Mouse (Mus musculus): ENCODE results near the gene Atg9a.

Gene Atg9a

DNA sequence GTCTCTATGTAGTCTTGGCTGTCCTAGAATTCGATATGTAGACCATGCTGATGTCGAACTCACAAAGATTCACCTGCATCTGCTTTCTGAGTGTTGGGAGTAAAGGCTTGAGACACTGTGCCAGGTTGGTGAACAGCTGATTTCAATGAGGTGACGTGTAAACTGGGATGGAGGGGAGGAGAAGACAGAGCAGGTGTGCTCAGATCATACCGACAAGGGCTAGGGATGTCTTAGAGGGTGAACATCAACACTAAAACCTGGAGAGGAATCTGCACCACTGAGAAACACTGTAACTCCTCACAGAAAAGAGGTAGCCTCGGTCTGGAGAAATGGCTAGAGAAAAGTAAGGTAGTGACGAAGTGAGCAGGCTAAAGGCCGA lies 23.9 kb downstream of the Atg9a start:
- ChIA-PET POLR2A (interaction anchor here in 3 of 4 experiments (0.7 to 5.5 kb wide), 49 partner anchors 9 to 421 kb away, joined by 3 to 72 read pairs (median 5); partner anchors contain the start of genes Abcb6 (in 3 of the 3), Ankzf1 (in 3 of the 3), Atg9a (in 3 of the 3) and Dnpep (in 2 of the 3)), CTCF (interaction anchor here (0.5 to 1.8 kb wide), 11 partner anchors 12 to 301 kb away, joined by 3 to 12 read pairs (median 5); partner anchors contain the start of gene Abcb6 (in 1 of the 4))

DNA sequence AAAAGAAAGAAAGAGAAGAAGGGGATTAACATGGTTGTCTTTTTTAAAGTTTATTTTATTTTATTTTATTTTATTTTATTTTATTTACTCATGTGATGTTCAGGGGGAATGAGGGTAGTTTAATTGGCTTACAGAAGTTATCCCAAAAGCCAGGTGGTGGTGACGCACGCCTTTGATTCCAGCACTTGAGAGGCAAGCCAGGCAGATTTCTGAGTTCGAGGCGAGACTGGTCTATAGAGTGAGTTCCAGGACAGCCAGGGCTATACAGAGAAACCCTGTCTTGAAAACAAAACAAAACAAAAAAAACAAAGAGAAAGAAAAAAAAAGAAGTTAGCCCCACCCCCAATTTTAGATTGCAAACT lies 31.8 kb downstream of the Atg9a start:
- POLR2A ChIA-PET, result interaction anchor here in 2 of 4 experiments (0.6 to 1.8 kb wide), 2 partner anchors 8 to 22 kb away, joined by 4 to 6 read pairs; partner anchors contain the start of gene Zfand2b (in 1 of the 2)
- CTCF ChIA-PET, result interaction anchor here in 1 of 4 experiments (0.7 kb wide), 1 partner anchor 144 kb away, joined by 3 read pairs; no protein-coding TSS in a partner anchor

DNA sequence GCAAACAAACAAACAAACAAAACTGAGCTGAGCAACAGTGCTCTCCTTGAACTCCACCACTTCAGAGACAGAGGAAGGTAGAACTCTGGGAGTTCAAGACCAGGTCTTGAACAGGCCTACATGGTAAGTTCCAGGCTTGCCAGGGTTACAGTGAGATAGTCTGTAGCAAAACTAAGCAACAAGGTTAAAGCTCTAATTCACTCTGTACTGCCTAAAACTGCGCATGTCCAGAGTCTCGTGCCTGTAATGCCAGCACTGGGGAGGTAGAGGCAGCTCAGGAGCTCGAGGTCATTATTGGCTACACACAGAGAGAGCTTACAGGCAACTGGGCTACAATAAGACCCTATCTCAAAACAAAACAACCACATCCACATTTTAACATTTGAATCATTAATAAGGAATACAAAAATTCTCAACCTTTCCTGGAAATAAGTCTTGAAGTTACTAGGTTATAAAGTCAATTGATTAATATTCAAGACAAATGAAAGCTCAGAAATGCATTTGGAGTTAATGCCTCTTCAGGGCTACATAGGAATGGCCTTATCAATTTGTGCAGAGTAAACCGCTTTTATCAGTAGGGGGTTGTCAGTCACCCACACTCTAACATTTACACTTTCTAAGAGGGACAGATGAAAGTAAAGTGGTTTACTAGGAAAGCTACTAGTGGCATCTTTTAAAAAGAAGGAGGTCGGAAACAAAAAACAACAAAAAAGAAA lies 32.3 kb downstream of the Atg9a start:
- POLR2A ChIA-PET, result interaction anchor here in 2 of 4 experiments (0.9 to 1.8 kb wide), 4 partner anchors 9 to 103 kb away, joined by 3 to 6 read pairs (median 4); partner anchors contain the start of genes Ankzf1 (in 1 of the 2), Atg9a (in 1 of the 2) and Zfand2b (in 1 of the 2)
- CTCF ChIA-PET, result interaction anchor here in 1 of 4 experiments (1.0 kb wide), 1 partner anchor 92 kb away, joined by 3 read pairs; no protein-coding TSS in a partner anchor

DNA sequence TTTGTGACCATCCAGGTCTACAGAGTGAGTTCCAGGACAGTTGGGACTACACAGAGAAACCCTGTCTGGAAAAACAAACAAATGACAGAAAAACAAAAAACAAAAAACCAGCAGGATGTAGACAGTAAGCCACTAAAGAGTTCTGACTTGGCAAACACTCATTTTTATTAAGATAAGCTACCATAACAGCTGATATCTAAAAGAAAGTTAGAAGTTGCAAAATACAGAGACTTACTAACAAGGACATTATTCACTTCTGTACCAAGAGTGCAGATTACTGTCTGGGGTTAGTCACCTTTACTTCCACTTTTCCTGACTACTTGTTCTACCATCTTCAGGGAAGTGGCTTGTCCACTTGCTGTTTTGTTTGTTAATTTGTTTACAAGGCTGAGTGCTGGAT lies 33.0 kb downstream of the Atg9a start:
- ChIA-PET POLR2A (interaction anchor here in 2 of 4 experiments (0.9 to 1.8 kb wide), 4 partner anchors 10 to 104 kb away, joined by 3 to 6 read pairs (median 4); partner anchors contain the start of genes Ankzf1 (in 1 of the 2), Atg9a (in 1 of the 2) and Zfand2b (in 1 of the 2)), CTCF (interaction anchor here in 1 of 4 experiments (1.0 kb wide), 1 partner anchor 93 kb away, joined by 3 read pairs; no protein-coding TSS in a partner anchor)

DNA sequence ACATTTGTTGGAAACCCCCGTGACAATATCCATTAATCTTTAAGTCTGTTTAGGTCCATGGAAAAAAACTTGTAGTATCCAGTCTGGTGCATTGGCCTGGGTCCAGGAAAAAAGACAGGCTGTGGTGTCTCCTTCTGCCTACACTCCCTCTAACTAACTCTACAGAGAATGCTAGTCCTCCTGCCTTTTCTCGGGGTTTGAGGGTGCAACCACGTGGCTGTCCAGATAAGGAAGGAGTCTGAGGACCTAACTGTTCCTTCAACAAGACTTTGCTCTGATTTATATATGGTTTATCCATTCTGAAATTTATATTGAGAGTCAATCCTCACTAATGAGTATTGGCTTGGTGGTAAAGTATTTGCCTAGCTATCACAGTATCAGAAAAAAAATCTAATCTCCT lies 36.2 kb downstream of the Atg9a start:
- CTCF ChIA-PET, result interaction anchor here in 1 of 4 experiments (1.0 kb wide), 1 partner anchor 332 kb away, joined by 4 read pairs; no protein-coding TSS in a partner anchor

DNA sequence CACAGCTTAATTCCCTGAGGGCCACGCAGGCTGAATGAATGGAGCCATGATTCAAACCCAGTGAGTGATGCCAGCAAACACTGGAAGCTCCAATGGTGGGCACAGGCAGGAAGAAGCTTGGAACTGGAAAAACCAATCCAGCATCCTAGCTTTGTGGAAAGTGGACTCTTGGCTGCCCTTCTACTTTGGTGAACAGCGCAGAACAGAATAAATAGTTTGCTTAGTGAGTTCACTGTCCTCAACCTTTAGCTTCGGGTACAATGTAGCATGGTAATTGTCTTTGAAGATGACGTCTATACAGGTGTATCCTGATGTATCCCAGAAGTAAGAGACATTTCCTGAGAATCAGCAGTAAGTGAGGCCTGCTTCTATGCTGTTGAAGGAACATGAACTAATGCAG lies 43.3 kb downstream of the Atg9a start:
- CTCF ChIA-PET, result interaction anchor here in 3 of 4 experiments (0.6 to 1.5 kb wide), 4 partner anchors 106 to 366 kb away, joined by 3 to 4 read pairs (median 4); no protein-coding TSS in a partner anchor

More for the DNA sequence above, 36.2 kb downstream of the Atg9a start:
- POLR2A ChIA-PET, result interaction anchor here in 1 of 4 experiments (0.5 to 1.6 kb wide), 2 partner anchors 13 to 709 kb away, joined by 4 to 6 read pairs; partner anchors contain the start of gene Zfand2b

DNA sequence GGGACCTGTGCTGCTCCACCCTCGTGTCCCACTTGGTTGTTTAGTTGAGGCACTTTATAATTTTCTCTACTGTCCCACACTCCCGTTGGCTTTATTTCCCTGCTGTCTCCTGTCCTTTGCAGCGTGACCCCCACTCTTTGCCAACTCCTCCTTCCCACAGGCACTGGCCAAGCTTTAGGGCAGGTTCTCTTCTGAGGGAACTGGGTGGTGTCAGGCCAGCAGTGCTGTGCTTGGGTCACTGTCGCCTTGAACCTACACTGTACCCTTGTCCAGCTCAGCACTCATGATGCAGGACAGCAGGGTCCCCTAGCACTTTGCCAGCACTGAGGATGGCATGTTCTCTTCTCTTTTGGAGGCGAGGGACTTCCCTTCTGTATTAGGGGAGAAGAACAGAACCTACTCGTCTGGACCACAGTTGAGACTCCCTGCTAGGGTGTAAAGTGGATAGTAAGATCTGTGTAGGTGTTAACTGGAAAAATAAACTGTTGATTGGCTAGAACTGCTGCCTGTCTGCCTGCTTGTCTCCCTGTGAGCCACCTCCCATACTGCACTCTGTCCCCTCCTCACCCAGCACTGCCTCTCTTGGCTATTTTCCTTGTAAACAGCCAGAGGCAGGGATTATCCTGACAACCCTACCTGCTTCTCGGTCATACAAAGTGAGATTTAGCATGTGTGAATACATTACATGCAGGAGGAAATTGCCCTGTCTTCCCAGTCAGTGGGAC lies 44.4 kb downstream of the Atg9a start:
- ChIA-PET CTCF (interaction anchor here in 3 of 4 experiments (0.6 to 1.5 kb wide), 3 partner anchors 33 to 521 kb away, joined by 3 to 5 read pairs (median 4); partner anchors contain the start of gene Abcb6 (in 1 of the 3)), POLR2A (interaction anchor here in 1 of 4 experiments (1.2 to 1.4 kb wide), 2 partner anchors 10 to 21 kb away, joined by 3 read pairs; partner anchors contain the start of gene Zfand2b)

More for the DNA sequence above, 43.3 kb downstream of the Atg9a start:
- POLR2A ChIA-PET, result interaction anchor here in 2 of 4 experiments (0.9 to 1.4 kb wide), 3 partner anchors 20 to 54 kb away, joined by 3 read pairs; partner anchors contain the start of genes Ankzf1 (in 1 of the 2), Atg9a (in 1 of the 2) and Zfand2b (in 1 of the 2)

DNA sequence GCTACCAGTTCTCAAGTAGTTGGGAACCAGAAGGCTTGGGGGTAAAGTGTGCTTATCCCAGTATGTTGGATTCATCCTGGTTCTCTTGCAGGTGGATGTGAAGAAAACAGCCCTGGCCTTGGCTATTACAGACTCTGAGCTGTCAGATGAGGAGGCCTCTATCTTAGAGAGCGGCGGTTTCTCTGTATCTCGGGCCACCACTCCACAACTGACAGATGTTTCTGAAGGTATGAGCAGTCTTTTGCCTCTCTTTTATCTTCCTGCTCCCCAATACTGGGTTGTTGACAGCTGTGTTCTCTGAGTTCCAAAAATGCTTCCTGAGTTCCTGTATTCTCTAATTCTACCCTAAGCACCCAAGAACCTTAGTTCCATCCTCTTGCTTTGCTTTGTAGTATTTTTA lies 46.4 kb downstream of the Atg9a start:
- ChIA-PET POLR2A (interaction anchor here in 2 of 4 experiments (0.7 to 2.5 kb wide), 4 partner anchors 23 to 172 kb away, joined by 3 to 6 read pairs (median 4); partner anchors contain the start of genes Dnpep (in 1 of the 2) and Zfand2b (in 1 of the 2)), CTCF (interaction anchor here in 1 of 4 experiments (0.9 to 1.0 kb wide), 2 partner anchors 105 to 297 kb away, joined by 3 to 4 read pairs; no protein-coding TSS in a partner anchor)

DNA sequence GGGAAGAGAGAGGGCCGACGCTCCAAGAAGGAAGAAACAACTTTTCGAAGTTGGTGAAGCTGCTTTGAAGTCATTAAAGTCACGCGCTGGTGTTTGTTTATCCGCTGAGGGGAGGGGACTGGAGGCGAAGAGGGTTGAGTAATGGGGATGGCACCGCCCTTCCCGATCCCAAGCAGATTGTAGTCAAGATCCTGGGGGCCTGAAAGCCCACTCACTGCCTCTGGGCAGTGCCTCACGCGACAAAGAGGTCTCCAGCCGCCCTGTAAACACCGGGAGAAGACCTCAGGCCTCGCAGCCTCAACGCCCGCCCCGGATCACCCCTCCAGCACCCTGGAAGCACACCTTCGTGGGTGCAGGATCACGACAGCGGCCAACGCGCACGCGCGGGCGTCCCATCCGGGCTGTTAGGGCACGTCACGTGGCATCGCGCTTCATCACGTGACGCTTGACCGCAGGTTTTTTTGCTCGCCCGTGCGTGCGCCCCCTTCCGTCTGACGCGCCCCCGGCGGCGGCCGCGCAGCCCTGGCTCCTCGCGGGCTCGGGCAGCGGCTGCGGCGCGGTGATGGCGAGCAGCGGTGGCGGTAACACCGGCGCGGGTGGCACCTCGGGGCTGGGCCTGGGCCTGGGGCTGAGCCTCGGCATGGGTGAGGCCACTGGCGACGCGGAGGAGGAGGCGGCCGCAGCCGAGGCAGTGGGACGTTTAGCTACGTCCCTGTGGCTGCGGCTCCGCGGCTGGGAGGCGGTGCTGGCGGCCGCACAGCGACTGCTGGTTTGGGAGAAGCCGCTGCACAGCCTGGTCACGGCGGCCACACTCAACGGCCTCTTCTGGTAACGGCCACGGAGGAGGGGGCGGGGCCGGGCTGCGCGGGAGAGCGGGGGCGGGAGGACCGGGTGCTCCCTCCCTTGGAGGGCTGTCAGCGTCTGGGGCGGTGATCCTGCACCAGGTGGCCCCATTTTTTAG lies 49.4 kb downstream of the Atg9a start, which contains the start of the genes Cnppd1 and Retreg2:
Cnppd1 (minus strand) TSS at position 411 of the 961 bp plus-strand sequence.
Retreg2 (plus strand) TSS at position 478 of the 961 bp plus-strand sequence.
- POLR2A ChIA-PET, result interaction anchor here in 2 of 4 experiments (0.7 to 3.2 kb wide), 17 partner anchors 17 to 175 kb away, joined by 3 to 13 read pairs (median 3); partner anchors contain the start of genes Ankzf1 (in 2 of the 2), Atg9a (in 2 of the 2), Zfand2b (in 2 of the 2) and Abcb6 (in 1 of the 2)
- CTCF ChIA-PET, result interaction anchor here in 2 of 4 experiments (1.3 to 1.6 kb wide), 2 partner anchors 109 to 194 kb away, joined by 4 to 5 read pairs; no protein-coding TSS in a partner anchor

DNA sequence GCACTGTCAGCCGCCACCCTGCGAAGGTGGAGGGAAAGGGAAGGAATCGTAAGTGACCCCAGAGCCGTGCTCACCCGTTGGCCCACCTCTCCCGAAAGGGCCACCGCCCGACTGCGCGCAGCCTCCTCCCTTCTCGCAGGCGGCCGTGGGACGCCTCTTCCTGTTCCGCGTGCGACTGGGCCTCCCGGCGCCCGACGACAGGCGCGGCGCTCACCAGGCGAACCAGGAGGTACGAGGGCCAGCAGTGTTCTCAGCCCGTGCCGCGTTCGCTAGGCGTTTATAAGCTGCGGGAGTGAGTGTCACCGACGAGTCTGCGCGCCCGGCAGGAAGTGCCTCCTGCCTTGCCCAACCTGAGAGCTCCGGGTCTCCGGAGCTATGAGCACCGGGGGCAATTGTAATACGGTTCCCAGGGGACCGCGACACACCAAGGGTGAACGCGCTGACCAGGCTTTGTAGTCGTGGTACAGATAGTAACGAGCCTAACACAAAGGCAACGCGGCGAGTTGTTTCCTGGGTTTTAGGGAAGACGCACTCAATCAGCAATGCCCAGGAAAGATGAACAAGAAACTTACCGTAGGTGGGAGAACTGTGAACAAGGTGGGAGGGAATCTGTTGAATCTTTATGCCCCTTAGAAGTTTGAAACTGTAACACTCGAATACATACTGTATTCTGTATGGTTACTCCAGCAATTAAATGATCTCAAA lies 50.4 kb downstream of the Atg9a start:
- ChIA-PET CTCF (interaction anchor here in 2 of 4 experiments (0.8 to 1.8 kb wide), 3 partner anchors 110 to 273 kb away, joined by 3 to 7 read pairs (median 4); no protein-coding TSS in a partner anchor), POLR2A (interaction anchor here in 2 of 4 experiments (0.9 to 3.2 kb wide), 18 partner anchors 16 to 214 kb away, joined by 3 to 13 read pairs (median 4); partner anchors contain the start of genes Ankzf1 (in 2 of the 2), Atg9a (in 2 of the 2), Abcb6 (in 1 of the 2) and Tuba4a (in 1 of the 2))

DNA sequence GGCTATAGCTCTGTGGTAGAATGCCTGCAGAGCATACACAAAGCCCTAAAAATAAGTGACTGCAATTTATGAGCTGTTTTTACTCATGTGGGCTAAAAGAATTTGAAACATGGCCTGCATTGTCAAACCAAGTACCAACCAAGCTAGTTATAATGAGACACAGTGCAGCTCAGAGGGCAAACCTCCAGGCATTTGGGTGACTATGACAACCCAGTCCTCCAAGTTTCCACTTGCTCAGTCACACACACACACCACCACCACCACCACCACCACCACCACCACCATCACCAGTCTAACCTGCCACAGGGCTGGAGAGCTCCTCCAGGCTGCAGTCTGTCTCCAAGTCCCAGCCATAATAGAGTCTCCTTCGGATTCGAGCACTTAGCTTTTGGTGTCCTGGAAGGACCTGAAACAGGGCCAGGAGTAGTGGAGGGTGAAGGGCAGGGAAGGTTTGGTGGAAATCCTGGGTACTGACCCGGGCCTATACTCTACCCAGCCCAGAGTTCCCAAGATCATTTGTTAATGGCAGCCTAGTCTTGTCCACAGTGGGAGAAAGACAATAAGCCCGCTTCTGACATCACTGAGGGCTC lies 51.3 kb downstream of the Atg9a start:
- ChIA-PET POLR2A (interaction anchor here in 2 of 4 experiments (0.6 to 3.2 kb wide), 9 partner anchors 28 to 190 kb away, joined by 3 to 13 read pairs (median 5); partner anchors contain the start of genes Abcb6 (in 1 of the 2), Tuba4a (in 1 of the 2) and Zfand2b (in 1 of the 2)), CTCF (interaction anchor here in 3 of 4 experiments (0.6 to 1.8 kb wide), 8 partner anchors 10 to 286 kb away, joined by 3 to 7 read pairs (median 4); no protein-coding TSS in a partner anchor)

DNA sequence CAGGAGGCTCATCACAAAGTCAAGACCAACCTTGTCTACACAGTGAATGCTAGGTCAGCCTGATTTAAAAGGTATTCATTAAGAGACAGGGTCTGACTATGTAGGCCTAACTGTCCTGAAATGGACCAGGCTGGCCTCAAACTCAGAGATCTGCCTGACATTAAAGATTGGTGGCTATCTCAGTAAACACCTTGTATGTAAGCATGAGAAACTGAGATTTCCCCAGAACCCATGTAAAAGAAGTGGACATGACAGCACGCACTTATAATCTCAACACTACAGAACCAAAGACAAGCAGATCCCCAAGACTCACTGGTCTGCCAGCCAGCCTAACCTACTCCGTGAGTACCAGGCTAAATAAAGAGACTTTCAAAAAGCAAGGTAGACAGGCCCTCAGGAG lies 53.5 kb downstream of the Atg9a start:
- ChIA-PET CTCF (no interaction called here), POLR2A (interaction anchor here in 2 of 4 experiments (0.6 to 0.9 kb wide), 2 partner anchors 12 to 121 kb away, joined by 3 to 6 read pairs; no protein-coding TSS in a partner anchor)

DNA sequence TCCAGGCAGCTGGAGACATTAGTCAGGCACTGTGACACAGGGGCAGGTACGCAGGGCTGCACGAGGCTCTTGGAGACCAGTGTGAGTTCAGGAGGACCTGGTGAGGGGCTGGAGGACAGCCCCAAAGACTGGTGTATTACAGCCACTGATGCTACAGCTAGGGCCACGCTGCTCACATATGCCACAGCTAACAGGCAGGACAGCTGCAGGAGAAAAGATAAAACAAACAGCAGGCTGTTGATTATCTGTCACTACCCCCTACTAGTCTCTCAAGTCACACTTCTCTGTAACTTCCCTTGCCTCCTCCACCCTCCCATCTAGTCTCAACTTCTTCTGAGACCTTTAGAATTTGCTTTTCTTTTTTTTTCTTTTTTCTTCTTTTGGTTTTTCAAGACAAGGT lies 55.3 kb downstream of the Atg9a start:
- CTCF ChIA-PET, result no interaction called here
- POLR2A ChIA-PET, result interaction anchor here in 1 of 4 experiments (1.0 kb wide), 1 partner anchor 93 kb away, joined by 5 read pairs; no protein-coding TSS in a partner anchor

DNA sequence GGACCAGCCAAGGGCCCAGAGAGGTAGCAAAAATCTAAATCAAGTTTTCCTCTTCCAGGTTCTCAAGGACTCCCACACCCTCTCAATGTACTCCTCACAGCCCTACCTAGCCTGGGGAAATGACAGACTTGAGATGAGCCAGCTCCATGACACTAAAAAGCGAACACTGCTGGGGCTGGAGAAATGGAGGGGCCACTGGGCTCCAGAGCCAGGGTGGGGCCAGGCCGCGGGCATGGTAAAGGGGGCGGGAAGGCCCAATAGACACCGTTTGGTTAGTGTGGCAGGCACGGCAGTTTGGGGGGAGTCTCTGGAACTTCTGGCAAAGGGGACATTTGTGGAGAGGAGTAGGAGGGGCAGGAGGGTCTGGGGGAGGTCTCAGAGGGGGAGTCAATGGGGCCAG lies 55.7 kb downstream of the Atg9a start:
- ChIA-PET CTCF (no interaction called here), POLR2A (no interaction called here)
